8 mouse cellular contexts compared by ENCODE assay signal in genomic region chr4:128727019-128727720, GRCm38 (mm10). TPM values are rescaled to one million over a fixed set of nuclear protein-coding genes. Genes with fewer than 3 reads are reported as not detected.
A peak's percentile ranks its signal among the peaks of the same experiment; 100 is the strongest.
DNase-seq lines count a peak whose midpoint lies in the region; ATAC-seq and TF ChIP-seq lines count a peak whose summit lies in the region.

No protein-coding gene starts in this region.

- under 1% methylated on average over 67 of the region's 68 CpGs for WGBS in cerebellum, adult 2 months
- WGBS in hindbrain, embryonic 10.5 days: 4% methylated on average over 62 of the region's 68 CpGs

- H3K9me3 ChIP-seq in G1E (replicated peaks): no peaks in the 10 kb centered on the region
- no peaks in the 10 kb centered on the region for H3K9me3 ChIP-seq in hindbrain, embryonic 10.5 days

- peaks cover 39% of the 10 kb centered on the region for H3K4me1 ChIP-seq in G1E (ENCODE audit: insufficient read depth, low read depth, low read length)
- H3K4me1 ChIP-seq in cerebellum, adult 2 months (ENCODE audit: control insufficient read depth, insufficient read depth, low read length): peaks cover 33% of the 10 kb centered on the region
- peaks cover 87% of the 10 kb centered on the region for H3K4me1 ChIP-seq in hindbrain, embryonic 10.5 days (replicated peaks)

- peak overlapping the region; percentile 79 for H3K4me3 ChIP-seq in G1E (ENCODE audit: low read depth, low read length)
- peak overlapping the region; percentile 91 for H3K4me3 ChIP-seq in cerebellum, adult 2 months (replicated peaks; ENCODE audit: insufficient read depth, low read depth, low read length)
- H3K4me3 ChIP-seq in hindbrain, embryonic 10.5 days: peak overlapping the region; percentile 84

- no peak for TF ChIP-seq CTCF in G1E (IDR thresholded peaks at IDR 0.05; ENCODE audit: low read depth, low read length)
- TF ChIP-seq CTCF in cerebellum, adult 2 months (IDR thresholded peaks at IDR 0.05; ENCODE audit: borderline replicate concordance, insufficient read depth, low read depth, low read length): no peak

- DNase-seq in G1E (ENCODE audit: low spot score): peak; percentile 90
- peak; percentile 87 to 89 for DNase-seq in cerebellum, adult 2 months
- peak; percentile 62 for DNase-seq in forelimb bud, embryonic 11.5 days (ENCODE audit: low read depth, low spot score)
- DNase-seq in hindbrain, embryonic 10.5 days (ENCODE audit: low spot score): peak; percentile 79
- peak; percentile 64 to 72 for DNase-seq in layer of hippocampus, postnatal 25 days (ENCODE audit: extremely low spot score in 1 of 2, low spot score in 1 of 2)
- peak; percentile 88 for DNase-seq in lung, postnatal 14 days
- DNase-seq in retina, adult 2 months (ENCODE audit: low read depth, low spot score): peak; percentile 69
- DNase-seq in thymus, postnatal 4 days: peak; percentile 96

- peak overlapping the region; percentile 96 for H3K27ac ChIP-seq in cerebellum, adult 2 months (ENCODE audit: insufficient read depth, low read length)
- H3K27ac ChIP-seq in hindbrain, embryonic 10.5 days: peak overlapping the region; percentile 98

- H3K36me3 ChIP-seq in G1E (replicated peaks): peaks cover 29% of the 10 kb centered on the region
- peaks cover 34% of the 10 kb centered on the region for H3K36me3 ChIP-seq in hindbrain, embryonic 10.5 days

- peaks cover 19% of the 10 kb centered on the region for H3K27me3 ChIP-seq in G1E (ENCODE audit: insufficient read depth, low read length)
- H3K27me3 ChIP-seq in cerebellum, adult 2 months (ENCODE audit: control insufficient read depth, insufficient read depth, low read length): no peaks in the 10 kb centered on the region
- peaks cover 31% of the 10 kb centered on the region for H3K27me3 ChIP-seq in hindbrain, embryonic 10.5 days (ENCODE audit: insufficient read depth, poor library complexity, severe bottlenecking)

- TF ChIP-seq POLR2A in cerebellum, adult 2 months (IDR thresholded peaks at IDR 0.05; ENCODE audit: borderline replicate concordance, insufficient read depth, low read length): peak; percentile 83

- ATAC-seq in G1E (ENCODE audit: extremely low read depth, insufficient number of reproducible peaks, low FRiP score, poor library complexity, severe bottlenecking): peak; percentile 46

RNA-seq across cellular contexts. Expression of gene A3galt2, which starts 28.0 kb away (rescaled TPM):
- not detected in 2 replicates for total RNA-seq in G1E (2014; fragmentation: Nextera tagmentation)
- total RNA-seq in G1E (2017): 0.12 and 0.16 TPM in 2 replicates
- not detected in 2 replicates for polyA plus RNA-seq in G1E (2012)
- polyA plus RNA-seq in cerebellum, adult 2 months (2012; rRNA removed): 1.9 and 2.4 TPM in 2 replicates
- polyA plus RNA-seq in hindbrain, embryonic 10.5 days (2016; fragmentation: Nextera tagmentation; extraction: Ambion mirVana): 0.18 and 0.26 TPM in 2 replicates
- under 1 TPM; 0.12 to 0.14 TPM for total RNA-seq in layer of hippocampus, postnatal 25 days (2021)

Comparison
In these comparisons a context has a peak if more than half of its experiments do, and no peak if none do; other contexts are left out.
1. Peak in every context shown above with its lines: DNase-seq, ATAC-seq, H3K4me3 ChIP-seq and H3K27ac ChIP-seq.